Mouse (Mus musculus) kidney, adult 2 months (tissue): ENCODE data around the gene 1700003E16Rik. TPM values are rescaled to one million over a fixed set of nuclear protein-coding genes. Genes with fewer than 3 reads are reported as not detected.

Experiments
- DNase-seq: peaks from one replicate; pipeline ENCODE4 v3.0.0; 2021
- H3K27ac ChIP-seq: fragments of 200-500 bp; 2 replicates; pipeline ENCODE4 v1.5.1; 2012; ENCODE audit warnings: low read depth, low read length, control low read depth, inconsistent platforms; ENCODE audit not compliant: insufficient read depth
- H3K27me3 ChIP-seq: fragments of 200-500 bp; replicated peaks from 2 replicates; pipeline ENCODE4 v1.6.1; 2012; ENCODE audit warnings: mild to moderate bottlenecking, moderate library complexity, low read length, inconsistent platforms; ENCODE audit not compliant: control insufficient read depth, insufficient read depth
- H3K36me3 ChIP-seq: fragments of 200-500 bp; 2 replicates; pipeline ENCODE4 v1.6.1; 2012; ENCODE audit warnings: mild to moderate bottlenecking, moderate library complexity, low read length, inconsistent platforms; ENCODE audit not compliant: control insufficient read depth, insufficient read depth
- H3K4me1 ChIP-seq: fragments of 200-500 bp; 2 replicates; pipeline ENCODE4 v1.6.1; 2011; ENCODE audit warnings: low read length; ENCODE audit not compliant: control insufficient read depth, insufficient read depth
- H3K4me3 ChIP-seq: fragments of 200-500 bp; 2 replicates; pipeline ENCODE4 v1.5.1; 2011; ENCODE audit warnings: mild to moderate bottlenecking, low read depth, low read length, control low read depth; ENCODE audit not compliant: insufficient read depth
- CTCF ChIP-seq: fragments of 200-500 bp; conservative IDR thresholded peaks from 2 replicates; pipeline ENCODE4 v1.5.1; 2011; ENCODE audit warnings: low read depth, mild to moderate bottlenecking, control low read depth, low read length, moderate library complexity, mixed read lengths; ENCODE audit not compliant: insufficient read depth, insufficient read length
- POLR2A ChIP-seq: fragments of 200-500 bp; IDR thresholded peaks from one replicate; pipeline ENCODE4 v1.6.1; 2011; ENCODE audit warnings: low read depth, low read length, control low read depth
- WGBS: fragments of 180-500 bp; shearing (Covaris S2); methylation state at CpG from one replicate; pipeline ENCODE4 v1.1.7; 2018; 5-methylcytosine and 5-hydroxymethylcytosine counted together
- polyA plus RNA-seq: library from polyadenylated mRNA; depleted of rRNA; stranded (reverse); fragments of >200 nt; gene quantifications from 2 replicates; pipeline ENCODE4 v1.2.3, GENCODE M21; 2012; rRNA removed

The 1700003E16Rik gene
- polyA plus RNA-seq, 1 experiment, result 1.6 TPM

- no peak for TF ChIP-seq CTCF
- TF ChIP-seq POLR2A, result no peak
- no peaks in the 10 kb centered on the region for H3K27me3 ChIP-seq
- WGBS, result 62% methylated on average over 9 of the region's 9 CpGs
- no peak overlapping the region for H3K4me3 ChIP-seq
- no peaks in the 10 kb centered on the region for H3K4me1 ChIP-seq
- no peaks in the 10 kb centered on the region for H3K36me3 ChIP-seq
- no peak for DNase-seq
- no peak overlapping the region for H3K27ac ChIP-seq
Measured at GRCm38 (mm10) chr6:83207361-83208049, 51.3 kb downstream of the 1700003E16Rik start.

DNA sequence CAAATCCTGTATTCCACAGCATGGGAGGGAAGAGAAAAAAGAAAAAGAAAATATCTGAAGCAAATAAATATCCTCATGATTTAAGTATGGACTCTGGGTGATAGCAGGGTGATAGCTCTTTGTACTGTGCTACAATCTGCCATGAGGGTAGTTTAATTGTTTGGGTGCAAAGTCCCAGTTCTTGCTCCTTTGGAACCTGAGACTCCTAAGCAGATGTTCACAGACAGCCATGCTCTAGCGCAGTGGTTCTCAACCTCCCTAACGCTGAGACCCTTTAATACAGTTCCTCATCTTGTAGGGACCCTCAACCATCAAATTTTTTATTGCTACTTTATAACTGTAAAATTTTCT lies 51.8 kb downstream of the 1700003E16Rik start:
- no peaks in the 10 kb centered on the region for H3K36me3 ChIP-seq
- 51% methylated on average over 2 of the region's 2 CpGs for WGBS
- no peak for DNase-seq
- no peaks in the 10 kb centered on the region for H3K27me3 ChIP-seq
- no peak overlapping the region for H3K27ac ChIP-seq
- H3K4me1 ChIP-seq, result no peaks in the 10 kb centered on the region
- TF ChIP-seq POLR2A (no peak), CTCF (no peak)
- H3K4me3 ChIP-seq, result no peak overlapping the region

DNA sequence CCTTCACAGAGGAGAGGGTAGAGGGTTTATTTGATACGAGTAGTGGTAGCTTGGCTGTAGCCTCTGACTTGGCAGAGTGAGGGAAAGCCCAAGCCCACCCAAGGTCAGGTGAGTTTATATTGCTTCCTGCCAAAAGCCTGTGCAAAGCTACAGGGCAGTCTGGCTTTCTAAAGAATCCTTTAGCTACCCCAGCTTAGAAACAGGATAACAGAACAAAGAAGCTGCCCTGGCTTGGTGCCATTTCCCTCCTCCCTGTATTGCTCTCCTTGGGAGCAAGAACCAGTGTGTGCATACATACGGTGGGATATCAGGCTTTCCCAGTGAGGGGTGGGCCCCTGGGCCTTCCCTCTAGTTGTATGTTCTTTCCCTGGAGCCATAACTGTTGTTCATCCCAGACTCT lies 54.3 kb downstream of the 1700003E16Rik start:
- Histone ChIP-seq H3K27ac (no peak overlapping the region), H3K4me3 (no peak overlapping the region), H3K4me1 (no peaks in the 10 kb centered on the region), H3K36me3 (no peaks in the 10 kb centered on the region), H3K27me3 (no peaks in the 10 kb centered on the region)
- no peak for DNase-seq
- 44% methylated on average over 2 of the region's 2 CpGs for WGBS
- TF ChIP-seq POLR2A (no peak), CTCF (no peak)

DNA sequence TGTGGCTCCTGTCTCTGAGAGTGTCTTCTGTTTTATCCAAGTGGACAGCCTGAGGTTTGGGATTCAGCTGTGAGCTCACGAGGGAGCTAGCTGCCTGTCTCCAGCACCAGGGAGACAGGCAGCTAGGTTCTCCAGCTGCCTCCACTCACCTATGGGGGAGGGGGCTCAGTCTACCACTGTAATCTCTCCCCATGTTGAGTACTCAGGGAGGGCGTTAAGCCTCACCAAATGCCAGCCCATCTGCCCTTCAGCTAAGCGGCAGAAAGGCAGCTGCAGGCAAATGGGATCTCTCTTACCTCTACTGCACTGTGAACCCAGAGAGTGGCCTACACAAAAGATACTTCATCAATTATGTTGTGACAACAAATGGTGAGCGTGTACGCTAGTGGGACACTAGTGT lies 55.3 kb downstream of the 1700003E16Rik start:
- no peaks in the 10 kb centered on the region for H3K4me1 ChIP-seq
- WGBS, result 42% methylated on average over 5 of the region's 5 CpGs
- no peaks in the 10 kb centered on the region for H3K36me3 ChIP-seq
- H3K27ac ChIP-seq, result no peak overlapping the region
- no peak overlapping the region for H3K4me3 ChIP-seq
- no peaks in the 10 kb centered on the region for H3K27me3 ChIP-seq
- no peak for DNase-seq
- TF ChIP-seq POLR2A (no peak), CTCF (no peak)

Other genes with a start within 250 kb of the 1700003E16Rik start
- 0.12 and 0.28 TPM in 2 replicates for gene Sema4f, start 216.6 kb upstream of the 1700003E16Rik start, polyA plus RNA-seq
- 0.16 and 0.22 TPM in 2 replicates for gene M1ap, start 209.5 kb upstream of the 1700003E16Rik start, polyA plus RNA-seq
- gene Dok1, start 122.9 kb upstream of the 1700003E16Rik start, polyA plus RNA-seq, result 4.3 and 4.5 TPM in 2 replicates
- 3.1 and 3.6 TPM in 2 replicates for gene Loxl3, start 122.2 kb upstream of the 1700003E16Rik start, polyA plus RNA-seq
- 442 and 596 TPM in 2 replicates for gene Aup1, start 101.9 kb upstream of the 1700003E16Rik start, polyA plus RNA-seq
- gene Htra2, start 101.1 kb upstream of the 1700003E16Rik start, polyA plus RNA-seq, result 39.6 and 40.2 TPM in 2 replicates
- gene Dqx1, start 98.6 kb upstream of the 1700003E16Rik start, polyA plus RNA-seq, result 8.8 and 11.0 TPM in 2 replicates
- 0.34 and 0.36 TPM in 2 replicates for gene Tlx2, start 86.1 kb upstream of the 1700003E16Rik start, polyA plus RNA-seq
- 18.6 and 20.5 TPM in 2 replicates for gene Pcgf1, start 78.5 kb upstream of the 1700003E16Rik start, polyA plus RNA-seq
- 1.4 and 2.5 TPM in 2 replicates for gene Lbx2, start 70.0 kb upstream of the 1700003E16Rik start, polyA plus RNA-seq
- 3.0 and 5.9 TPM in 2 replicates for gene Ccdc142, start 54.8 kb upstream of the 1700003E16Rik start, polyA plus RNA-seq
- 4.3 and 4.4 TPM in 2 replicates for gene Gm42688, start 54.8 kb upstream of the 1700003E16Rik start, polyA plus RNA-seq
- gene Mrpl53, start 47.4 kb upstream of the 1700003E16Rik start, polyA plus RNA-seq, result 91.1 and 91.7 TPM in 2 replicates
- gene Mogs, start 40.9 kb upstream of the 1700003E16Rik start, polyA plus RNA-seq, result 35.5 and 42.3 TPM in 2 replicates
- gene Wbp1, start 34.8 kb upstream of the 1700003E16Rik start, polyA plus RNA-seq, result 203 and 259 TPM in 2 replicates
- 19.0 and 29.8 TPM in 2 replicates for gene Ino80b, start 31.0 kb upstream of the 1700003E16Rik start, polyA plus RNA-seq
- 73.6 and 96.1 TPM in 2 replicates for gene Rtkn, start 20.9 kb upstream of the 1700003E16Rik start, polyA plus RNA-seq
- 4.4 and 4.7 TPM in 2 replicates for gene Wdr54, start within 50 bp of the 1700003E16Rik start, polyA plus RNA-seq
- gene Dctn1, start 9.5 kb downstream of the 1700003E16Rik start, polyA plus RNA-seq, result 93.1 and 117 TPM in 2 replicates
- 3.3 TPM in 2 replicates for gene Slc4a5, start 63.4 kb downstream of the 1700003E16Rik start, polyA plus RNA-seq
- gene Mthfd2, start 169.5 kb downstream of the 1700003E16Rik start, polyA plus RNA-seq, result 2.3 and 2.4 TPM in 2 replicates
- gene Mob1a, start 169.6 kb downstream of the 1700003E16Rik start, polyA plus RNA-seq, result 17.9 and 23.5 TPM in 2 replicates
- 85.2 and 125 TPM in 2 replicates for gene Bola3, start 192.7 kb downstream of the 1700003E16Rik start, polyA plus RNA-seq